Mouse (Mus musculus): ENCODE data around the gene Olfr472. TPM values are rescaled to one million over a fixed set of nuclear protein-coding genes. Genes with fewer than 3 reads are reported as not detected.
"Not testable (repeated sequence)": the region's sequence is repeated elsewhere in the genome, so short reads cannot be mapped to it uniquely, and the experiment has no call there.

The Olfr472 gene
- not detected in 2 replicates for polyA plus RNA-seq (2012; rRNA removed)

- Histone ChIP-seq H3K4me3 (ENCODE audit: insufficient read depth, low read length) (no peak within 1 kb of the TSS), H3K4me1 (ENCODE audit: control insufficient read depth, insufficient read depth, low read length) (no peaks in the 10 kb centered on the region), H3K27ac (ENCODE audit: insufficient read depth, low read length) (no peak within 1 kb of the TSS)
- no peak for TF ChIP-seq CTCF (IDR thresholded peaks at IDR 0.05; ENCODE audit: extremely low read depth, insufficient read depth, low read length)
- no peak for TF ChIP-seq POLR2A (IDR thresholded peaks at IDR 0.05; ENCODE audit: extremely low read depth, insufficient read depth, low read length)
Measured at GRCm38 (mm10) chr7:107897602-107898001, at the start of gene Olfr472. TSS of gene Olfr472 (plus strand) at chr7:107897902.

DNA sequence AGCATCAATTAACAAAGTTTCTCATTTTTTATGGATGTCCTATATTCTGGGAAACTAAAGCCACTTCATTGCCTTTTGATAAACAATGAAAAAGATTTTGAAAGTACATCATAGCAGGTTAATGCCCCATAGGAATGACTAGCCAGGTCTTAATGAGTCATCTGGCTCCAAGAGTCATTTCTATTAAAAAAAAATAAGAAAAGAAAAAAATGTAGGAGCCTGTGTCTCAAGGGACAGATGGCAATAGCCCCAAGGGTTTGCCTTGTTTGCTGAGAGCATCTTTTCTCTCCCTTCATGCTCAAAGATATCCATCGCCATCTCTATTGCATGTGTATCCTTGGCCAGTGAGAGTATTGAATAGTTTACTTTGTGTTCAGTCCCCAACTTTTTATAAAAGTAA is 32.4 kb downstream of the Olfr472 start, which contains the start of gene Olfr473:
Gene Olfr473 (plus strand): TSS at position 301 of the 400 bp plus-strand sequence.
- TF ChIP-seq CTCF (IDR thresholded peaks at IDR 0.05; ENCODE audit: extremely low read depth, insufficient read depth, low read length) (no peak), POLR2A (IDR thresholded peaks at IDR 0.05; ENCODE audit: extremely low read depth, insufficient read depth, low read length) (no peak)
- Histone ChIP-seq H3K27ac (ENCODE audit: insufficient read depth, low read length) (no peak within 1 kb of the TSS), H3K4me3 (ENCODE audit: insufficient read depth, low read length) (no peak within 1 kb of the TSS)

GRCm38 (mm10) chr7:107952539-107952938 is 54.8 kb downstream of the Olfr472 start:
- H3K4me1 ChIP-seq (ENCODE audit: control insufficient read depth, insufficient read depth, low read length) = not testable (repeated sequence)

More for the DNA sequence above, 32.4 kb downstream of the Olfr472 start, which contains the start of gene Olfr473:
- H3K4me1 ChIP-seq (ENCODE audit: control insufficient read depth, insufficient read depth, low read length) = no peaks in the 10 kb centered on the region

GRCm38 (mm10) chr7:107954343-107954742 is 56.6 kb downstream of the Olfr472 start, which contains the start of gene Olfr474:
TSS of gene Olfr474 (plus strand) at chr7:107954643.
- H3K4me3 ChIP-seq (ENCODE audit: insufficient read depth, low read length) = no peak within 1 kb of the TSS
- no peak within 1 kb of the TSS for H3K27ac ChIP-seq (ENCODE audit: insufficient read depth, low read length)
- no peaks in the 10 kb centered on the region for H3K4me1 ChIP-seq (ENCODE audit: control insufficient read depth, insufficient read depth, low read length)
- TF ChIP-seq POLR2A (IDR thresholded peaks at IDR 0.05; ENCODE audit: extremely low read depth, insufficient read depth, low read length) (no peak), CTCF (IDR thresholded peaks at IDR 0.05; ENCODE audit: extremely low read depth, insufficient read depth, low read length) (no peak)

More at GRCm38 (mm10) chr7:107952539-107952938, 54.8 kb downstream of the Olfr472 start:
- not testable (repeated sequence) for H3K27ac ChIP-seq (ENCODE audit: insufficient read depth, low read length); H3K4me3 ChIP-seq (ENCODE audit: insufficient read depth, low read length)

Other genes starting within 250 kb of the Olfr472 start
- 0.19 and 0.23 TPM in 2 replicates for gene Cyb5r2, start 139.9 kb upstream of the Olfr472 start, polyA plus RNA-seq (2012; rRNA removed)
- gene Ovch2, start 96.7 kb upstream of the Olfr472 start, polyA plus RNA-seq (2012; rRNA removed) = not detected in 2 replicates
- not detected in 2 replicates for gene Olfr467, start 85.6 kb upstream of the Olfr472 start, polyA plus RNA-seq (2012; rRNA removed)
- not detected in 2 replicates for gene Olfr469, start 72.4 kb upstream of the Olfr472 start, polyA plus RNA-seq (2012; rRNA removed)
- not detected in 2 replicates for gene Olfr470, start 50.4 kb upstream of the Olfr472 start, polyA plus RNA-seq (2012; rRNA removed)
- not detected in 2 replicates for gene Olfr473, start 32.5 kb downstream of the Olfr472 start, polyA plus RNA-seq (2012; rRNA removed)
- not detected in 2 replicates for gene Olfr474, start 56.7 kb downstream of the Olfr472 start, polyA plus RNA-seq (2012; rRNA removed)
- not detected in 2 replicates for gene Olfr476, start 66.9 kb downstream of the Olfr472 start, polyA plus RNA-seq (2012; rRNA removed)
- gene Olfr477, start 88.8 kb downstream of the Olfr472 start, polyA plus RNA-seq (2012; rRNA removed) = not detected in 2 replicates
- gene Olfr478, start 136.1 kb downstream of the Olfr472 start, polyA plus RNA-seq (2012; rRNA removed) = not detected in 2 replicates
- gene Olfr479, start 152.8 kb downstream of the Olfr472 start, polyA plus RNA-seq (2012; rRNA removed) = not detected in 2 replicates
- not detected in 2 replicates for gene Olfr480, start 169.4 kb downstream of the Olfr472 start, polyA plus RNA-seq (2012; rRNA removed)
- gene Olfr481, start 182.0 kb downstream of the Olfr472 start, polyA plus RNA-seq (2012; rRNA removed) = not detected in 2 replicates
- gene Olfr482, start 199.7 kb downstream of the Olfr472 start, polyA plus RNA-seq (2012; rRNA removed) = not detected in 2 replicates
- not detected in 2 replicates for gene Olfr483, start 202.9 kb downstream of the Olfr472 start, polyA plus RNA-seq (2012; rRNA removed)
- gene Olfr484, start 229.5 kb downstream of the Olfr472 start, polyA plus RNA-seq (2012; rRNA removed) = not detected in 2 replicates